Mouse (Mus musculus): ENCODE results near the gene Cyth2. TPM values are rescaled to one million over a fixed set of nuclear protein-coding genes. Genes with fewer than 3 reads are reported as not detected.
A peak's percentile ranks its signal among the peaks of the same experiment; 100 is the strongest.

Cyth2 gene
- polyA plus RNA-seq, 1 experiment, result 39.1 TPM

- Histone ChIP-seq H3K27ac (replicated peaks; ENCODE audit: low read depth, low read length) (no peak overlapping the region), H3K4me1 (ENCODE audit: control insufficient read depth, insufficient read depth, insufficient read length, low read length) (peaks cover 12% of the 10 kb centered on the region), H3K4me3 (ENCODE audit: insufficient read depth, low read depth, low read length) (no peak overlapping the region)
These were observed 12.2 kb upstream of the Cyth2 start for GRCm38 (mm10) chr7:45826631-45827030.

DNA sequence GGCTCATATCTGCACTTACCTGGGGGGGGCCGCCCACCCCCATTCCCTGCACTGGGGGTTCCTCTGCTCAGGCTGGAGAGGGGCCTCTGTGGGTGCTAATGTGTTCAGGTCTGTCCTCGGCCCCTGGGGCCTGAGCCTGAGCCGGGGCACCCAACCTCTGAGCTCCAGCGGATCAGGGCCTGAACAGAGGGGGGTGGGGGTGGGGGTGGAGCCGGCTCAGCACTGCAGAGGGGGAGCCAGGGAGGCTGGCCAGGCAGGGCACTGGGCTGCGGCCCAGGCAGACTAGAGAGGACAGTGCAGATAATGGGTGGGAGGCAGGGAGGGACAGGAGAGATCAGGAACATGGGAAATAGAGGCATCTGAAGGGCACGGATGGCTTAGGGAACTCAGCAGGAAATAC, 10.2 kb upstream of the Cyth2 start, which contains the start of gene Kcnj14:
Gene Kcnj14 (minus strand): TSS at position 185 of the 400 bp plus-strand sequence.
- H3K27ac ChIP-seq (replicated peaks; ENCODE audit: low read depth, low read length), result peak within 1 kb of the TSS; percentile 32; the same call in 1 of the 2 replicates
- H3K4me3 ChIP-seq (ENCODE audit: insufficient read depth, low read depth, low read length), result no peak within 1 kb of the TSS
- H3K4me1 ChIP-seq (ENCODE audit: control insufficient read depth, insufficient read depth, insufficient read length, low read length), result peaks cover 7% of the 10 kb centered on the region

GRCm38 (mm10) chr7:45820913-45821312, 6.5 kb upstream of the Cyth2 start:
- peaks cover 7% of the 10 kb centered on the region for H3K4me1 ChIP-seq (ENCODE audit: control insufficient read depth, insufficient read depth, insufficient read length, low read length)
- H3K4me3 ChIP-seq (ENCODE audit: insufficient read depth, low read depth, low read length), result no peak overlapping the region
- no peak overlapping the region for H3K27ac ChIP-seq (replicated peaks; ENCODE audit: low read depth, low read length)

DNA sequence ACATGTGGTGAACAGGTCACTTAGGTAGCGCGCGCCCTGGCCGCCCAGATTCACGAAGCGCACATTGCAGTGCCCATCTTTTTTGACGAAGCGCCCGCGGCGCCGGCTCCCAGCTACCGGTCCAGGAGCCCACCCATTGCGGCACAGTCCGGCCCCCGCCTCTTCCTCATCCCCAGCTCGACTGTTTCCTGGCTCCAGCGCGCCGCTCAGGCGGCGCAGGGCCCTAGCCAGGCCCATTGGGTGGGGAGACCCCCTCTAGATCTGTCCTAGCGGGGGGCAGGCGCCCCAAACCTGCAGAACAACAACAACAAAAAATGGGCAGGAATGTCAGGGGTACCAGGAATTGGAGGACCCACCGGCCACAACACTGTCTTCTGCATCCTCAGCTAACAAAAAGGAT, 5.5 kb upstream of the Cyth2 start:
- H3K4me3 ChIP-seq (ENCODE audit: insufficient read depth, low read depth, low read length), result no peak overlapping the region
- no peaks in the 10 kb centered on the region for H3K4me1 ChIP-seq (ENCODE audit: control insufficient read depth, insufficient read depth, insufficient read length, low read length)
- no peak overlapping the region for H3K27ac ChIP-seq (replicated peaks; ENCODE audit: low read depth, low read length)

DNA sequence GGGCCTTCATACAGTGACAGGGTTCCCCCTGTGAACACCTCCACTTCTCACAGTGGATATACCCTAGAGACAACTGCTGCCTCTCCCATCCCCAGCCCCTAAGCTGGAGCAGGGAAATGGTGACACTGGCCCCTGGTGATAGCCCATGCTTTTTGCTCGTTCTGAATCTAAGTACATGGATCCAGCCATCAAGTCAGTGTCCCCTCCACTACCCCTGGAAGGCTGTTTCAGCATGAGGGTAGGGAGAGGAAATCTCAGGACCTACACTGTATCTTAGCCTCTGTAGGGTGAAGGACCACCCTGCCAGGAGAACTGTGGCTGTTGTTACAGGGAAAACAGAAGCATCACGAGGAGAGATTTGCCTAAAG, 1.6 kb upstream of the Cyth2 start:
- Histone ChIP-seq H3K4me3 (ENCODE audit: insufficient read depth, low read depth, low read length) (no peak overlapping the region), H3K4me1 (ENCODE audit: control insufficient read depth, insufficient read depth, insufficient read length, low read length) (peaks cover 3% of the 10 kb centered on the region), H3K27ac (replicated peaks; ENCODE audit: low read depth, low read length) (no peak overlapping the region)

- Histone ChIP-seq H3K4me1 (ENCODE audit: control insufficient read depth, insufficient read depth, insufficient read length, low read length) (peaks cover 3% of the 10 kb centered on the region), H3K27ac (replicated peaks; ENCODE audit: low read depth, low read length) (no peak overlapping the region), H3K4me3 (ENCODE audit: insufficient read depth, low read depth, low read length) (no peak overlapping the region)
These were observed 1.1 kb upstream of the Cyth2 start for GRCm38 (mm10) chr7:45815323-45815983.

DNA sequence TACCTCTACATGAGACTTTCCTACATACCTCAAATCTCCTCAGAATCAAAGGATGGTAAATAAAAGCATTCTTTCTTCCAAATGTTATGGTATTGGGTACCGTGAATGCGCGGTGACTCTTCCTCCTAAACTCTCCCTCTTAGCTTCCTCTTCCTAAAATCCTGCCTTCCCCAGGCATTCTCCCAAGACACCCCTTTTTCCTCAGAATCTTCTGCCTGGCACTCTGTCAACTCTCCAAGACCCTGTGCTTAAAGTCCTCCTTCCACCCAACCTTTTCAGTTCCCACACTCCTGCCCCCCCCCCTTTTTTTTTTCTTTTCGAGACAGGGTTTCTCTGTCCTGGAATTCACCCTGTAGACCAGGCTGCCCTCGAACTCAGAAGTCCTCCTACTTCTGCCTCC, 460 bp upstream of the Cyth2 start:
- Histone ChIP-seq H3K4me3 (ENCODE audit: insufficient read depth, low read depth, low read length) (no peak overlapping the region), H3K27ac (replicated peaks; ENCODE audit: low read depth, low read length) (no peak overlapping the region)

DNA sequence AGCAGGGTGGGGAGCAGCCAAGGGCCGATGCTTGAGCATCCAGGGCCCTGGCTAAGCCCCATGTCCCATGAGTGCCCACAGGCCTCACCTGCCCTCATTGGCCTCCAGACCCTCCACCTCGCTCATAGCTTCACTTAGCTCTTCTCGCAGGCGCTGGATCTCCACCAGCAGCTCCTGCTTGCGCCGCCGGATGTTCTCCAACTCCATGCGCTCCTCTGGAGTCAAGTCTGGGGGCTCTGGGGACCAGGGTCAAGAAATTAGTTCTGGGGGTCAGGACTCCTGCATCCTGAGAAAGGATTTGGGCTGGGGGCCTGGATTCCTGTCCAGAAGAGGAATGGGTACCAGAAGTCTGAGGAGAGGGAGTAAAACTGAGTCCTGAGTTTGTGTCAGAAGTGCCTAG, 1.5 kb downstream of the Cyth2 start:
- peak overlapping the region; percentile 74 for H3K4me3 ChIP-seq (ENCODE audit: insufficient read depth, low read depth, low read length)

More for the DNA sequence above, 460 bp upstream of the Cyth2 start:
- peaks cover 3% of the 10 kb centered on the region for H3K4me1 ChIP-seq (ENCODE audit: control insufficient read depth, insufficient read depth, insufficient read length, low read length)

DNA sequence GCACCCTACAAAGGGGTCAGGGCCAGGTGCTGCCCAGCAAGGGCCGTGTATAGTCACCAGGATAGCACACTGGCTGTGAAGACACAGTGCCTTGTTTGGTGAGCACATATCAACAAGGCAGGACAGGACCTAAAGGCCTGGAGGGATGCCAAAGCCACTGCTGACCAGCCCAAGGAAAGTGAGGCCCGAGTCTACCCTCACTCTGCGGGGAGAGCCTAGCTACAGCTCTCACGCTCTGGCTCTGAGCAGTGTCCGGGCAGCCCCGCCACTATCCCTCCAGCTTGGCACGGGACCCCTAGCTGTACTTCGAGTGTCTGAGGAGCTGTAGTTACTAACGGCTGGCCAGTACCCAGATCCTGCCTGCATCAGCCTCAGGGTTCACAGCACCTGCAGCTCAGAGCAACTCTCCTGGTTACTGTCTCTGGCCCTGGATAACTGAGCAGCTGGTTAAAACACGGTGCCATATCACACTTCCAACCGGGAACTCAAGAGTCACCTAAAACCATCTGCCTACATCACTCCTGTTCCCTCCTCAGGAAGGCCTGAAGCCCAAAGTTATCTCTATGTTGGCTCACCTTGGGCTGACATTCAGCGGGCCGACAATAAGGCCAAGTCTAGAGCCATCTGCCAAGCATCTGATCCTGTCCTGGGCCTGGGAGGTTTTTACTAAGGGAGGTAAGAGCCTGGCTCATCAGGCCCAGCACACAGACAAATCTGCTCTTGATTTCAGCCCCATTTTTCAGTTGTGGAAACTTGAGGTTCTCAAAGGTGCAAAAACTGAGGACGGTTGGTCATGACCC, 4.9 kb downstream of the Cyth2 start:
- no peak overlapping the region for H3K4me3 ChIP-seq (ENCODE audit: insufficient read depth, low read depth, low read length)
- no peak overlapping the region for H3K27ac ChIP-seq (replicated peaks; ENCODE audit: low read depth, low read length)
- H3K4me1 ChIP-seq (ENCODE audit: control insufficient read depth, insufficient read depth, insufficient read length, low read length), result peaks cover 3% of the 10 kb centered on the region

More for the DNA sequence above, 1.5 kb downstream of the Cyth2 start:
- H3K4me1 ChIP-seq (ENCODE audit: control insufficient read depth, insufficient read depth, insufficient read length, low read length), result peaks cover 3% of the 10 kb centered on the region
- H3K27ac ChIP-seq (replicated peaks; ENCODE audit: low read depth, low read length), result no peak overlapping the region

- no peak overlapping the region for H3K27ac ChIP-seq (replicated peaks; ENCODE audit: low read depth, low read length)
- H3K4me3 ChIP-seq (ENCODE audit: insufficient read depth, low read depth, low read length), result no peak overlapping the region
- peaks cover 3% of the 10 kb centered on the region for H3K4me1 ChIP-seq (ENCODE audit: control insufficient read depth, insufficient read depth, insufficient read length, low read length)
These were observed 5.9 kb downstream of the Cyth2 start for GRCm38 (mm10) chr7:45808471-45808870.

DNA sequence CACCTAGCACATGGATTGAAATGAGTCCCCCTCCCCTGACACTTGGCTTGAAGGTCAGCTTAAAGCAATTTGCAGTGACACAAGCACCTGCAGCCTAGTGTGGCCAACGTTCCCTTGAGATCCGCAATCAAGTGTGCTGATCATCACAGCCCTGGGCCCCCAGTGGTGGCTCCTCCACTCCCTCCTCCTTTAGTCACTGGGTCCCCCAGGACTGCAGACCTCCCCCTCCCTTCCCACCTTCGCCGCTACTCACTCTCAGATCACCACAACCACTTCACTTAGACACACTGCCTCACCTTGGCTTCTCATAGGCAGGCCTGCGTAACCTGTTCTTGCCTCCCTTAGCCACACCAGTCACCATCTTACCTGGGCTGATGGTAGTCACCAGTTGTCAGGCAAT, 8.4 kb downstream of the Cyth2 start:
- Histone ChIP-seq H3K4me1 (ENCODE audit: control insufficient read depth, insufficient read depth, insufficient read length, low read length) (no peaks in the 10 kb centered on the region), H3K27ac (replicated peaks; ENCODE audit: low read depth, low read length) (no peak overlapping the region)

GRCm38 (mm10) chr7:45802551-45802950, 11.8 kb downstream of the Cyth2 start:
- Histone ChIP-seq H3K27ac (replicated peaks; ENCODE audit: low read depth, low read length) (no peak overlapping the region), H3K4me1 (ENCODE audit: control insufficient read depth, insufficient read depth, insufficient read length, low read length) (no peaks in the 10 kb centered on the region), H3K4me3 (ENCODE audit: insufficient read depth, low read depth, low read length) (no peak overlapping the region)

More for the DNA sequence above, 8.4 kb downstream of the Cyth2 start:
- H3K4me3 ChIP-seq (ENCODE audit: insufficient read depth, low read depth, low read length), result no peak overlapping the region

DNA sequence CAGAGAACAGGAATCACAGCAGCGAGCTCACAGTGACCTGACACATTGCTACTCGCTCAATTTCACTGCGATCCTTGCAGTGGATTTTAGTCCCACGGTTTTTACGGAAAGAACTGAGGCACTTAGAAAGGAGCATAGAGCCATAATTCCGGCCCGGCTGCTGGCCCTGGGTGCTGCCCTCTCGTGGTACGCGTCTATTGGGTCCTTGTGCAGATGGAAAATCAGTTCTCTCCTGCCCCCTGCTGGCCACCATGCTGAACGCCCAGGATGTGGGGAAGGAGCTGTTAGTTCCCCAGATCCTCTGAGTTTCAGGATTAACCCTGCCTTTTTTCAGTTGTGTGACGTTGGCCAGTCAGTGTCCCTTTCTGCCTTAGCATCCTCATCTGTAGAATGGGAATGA, 13.0 kb downstream of the Cyth2 start:
- Histone ChIP-seq H3K4me3 (ENCODE audit: insufficient read depth, low read depth, low read length) (peak overlapping the region; percentile 47), H3K27ac (replicated peaks; ENCODE audit: low read depth, low read length) (no peak overlapping the region), H3K4me1 (ENCODE audit: control insufficient read depth, insufficient read depth, insufficient read length, low read length) (no peaks in the 10 kb centered on the region)

DNA sequence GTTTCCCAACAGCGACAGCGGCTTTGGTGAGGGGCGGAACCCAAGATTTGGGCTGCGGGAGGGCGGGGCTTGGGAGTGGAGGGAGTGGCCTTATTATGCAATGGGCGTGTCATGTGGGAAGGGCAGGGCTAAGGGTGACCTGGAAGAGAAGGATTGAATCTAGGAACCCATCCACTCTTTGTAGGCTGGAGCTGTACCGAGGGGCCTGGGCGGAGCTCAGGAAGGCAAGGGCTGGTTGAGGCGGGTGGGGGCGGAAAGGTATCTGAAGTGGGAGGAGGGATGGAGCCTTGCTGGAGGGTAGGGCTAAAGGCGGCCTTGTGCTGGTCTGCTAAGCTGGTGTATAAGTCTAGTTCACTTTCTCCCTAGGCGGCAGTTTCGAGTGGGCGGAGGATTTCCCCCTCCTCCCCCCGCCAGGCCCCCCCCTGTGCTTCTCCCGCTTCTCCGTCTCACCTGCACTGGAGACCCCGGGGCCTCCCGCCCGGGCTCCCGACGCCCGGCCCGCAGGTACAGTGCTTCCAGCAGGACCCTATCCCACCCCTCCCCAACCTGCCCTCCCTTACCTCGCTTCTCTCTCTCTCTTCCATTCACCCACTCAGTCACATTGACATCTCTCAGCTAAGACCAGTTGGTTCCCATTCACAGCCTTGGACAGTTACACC, 13.7 kb downstream of the Cyth2 start:
- Histone ChIP-seq H3K4me1 (ENCODE audit: control insufficient read depth, insufficient read depth, insufficient read length, low read length) (no peaks in the 10 kb centered on the region), H3K4me3 (ENCODE audit: insufficient read depth, low read depth, low read length) (peak overlapping the region; percentile 57), H3K27ac (replicated peaks; ENCODE audit: low read depth, low read length) (no peak overlapping the region)

- Histone ChIP-seq H3K4me3 (ENCODE audit: insufficient read depth, low read depth, low read length) (no peak overlapping the region), H3K4me1 (ENCODE audit: control insufficient read depth, insufficient read depth, insufficient read length, low read length) (no peaks in the 10 kb centered on the region), H3K27ac (replicated peaks; ENCODE audit: low read depth, low read length) (no peak overlapping the region)
These were observed 14.4 kb downstream of the Cyth2 start for GRCm38 (mm10) chr7:45800001-45800400.
